Mouse (Mus musculus) erythroblast, embryonic 14.5 days (primary cell): ENCODE data around the gene Cntnap1.

Source experiments
- GATA1 ChIP-seq: IDR thresholded peaks from 2 replicates; pipeline ENCODE4 v1.6.1; 2012; ENCODE audit warnings: low read length, inconsistent platforms, mixed read lengths
- TAL1 ChIP-seq: IDR thresholded peaks from 3 replicates; pipeline ENCODE4 v1.6.1; 2012; ENCODE audit warnings: low read length, inconsistent platforms, mixed read lengths

- TF ChIP-seq TAL1 (no peak), GATA1 (no peak)
These were observed 55.2 kb downstream of the Cntnap1 start for GRCm38 (mm10) chr11:101225331-101226064.
